Mouse (Mus musculus) embryonic fibroblast, embryonic 13.5 days (primary cell): ENCODE measurements around the gene Snx17.

ENCODE experiments used
- CTCF ChIP-seq: IDR thresholded peaks from 2 replicates; pipeline ENCODE4 v1.5.1; 2011; ENCODE audit warnings: mild to moderate bottlenecking, control low read depth, low read length, moderate library complexity, borderline replicate concordance; ENCODE audit not compliant: insufficient read depth
- POLR2A ChIP-seq: IDR thresholded peaks from 2 replicates; pipeline ENCODE4 v1.6.1; 2011; ENCODE audit warnings: low read depth, mild to moderate bottlenecking, control low read depth, low read length, moderate library complexity

- TF ChIP-seq CTCF (no peak), POLR2A (no peak)
Observed at GRCm38 (mm10) chr5:31218294-31218693, 25.3 kb downstream of the Snx17 start.
